Mouse (Mus musculus) urinary bladder, adult 2 months (tissue): ENCODE data around the gene Tktl1. TPM values are rescaled to one million over a fixed set of nuclear protein-coding genes. Genes with fewer than 3 reads are reported as not detected.
"Not testable (repeated sequence)": the region's sequence is repeated elsewhere in the genome, so short reads cannot be mapped to it uniquely, and the experiment has no call there.

ENCODE experiments used
- DNase-seq: peaks from one replicate; pipeline ENCODE4 v3.0.0; 2022; ENCODE audit warnings: low spot score
- polyA plus RNA-seq: library from polyadenylated mRNA; depleted of rRNA; stranded (reverse); fragments of >200 nt; gene quantifications from 2 replicates; pipeline ENCODE4 v1.2.3, GENCODE M21; 2012; rRNA removed

Gene Tktl1
- polyA plus RNA-seq = 0.03 and 0.04 TPM in 2 replicates

GRCm38 (mm10) chrX:74176959-74177358, at the start of gene Tktl1:
TSS of gene Tktl1 (plus strand) at chrX:74177259.
- no peak for DNase-seq

DNA sequence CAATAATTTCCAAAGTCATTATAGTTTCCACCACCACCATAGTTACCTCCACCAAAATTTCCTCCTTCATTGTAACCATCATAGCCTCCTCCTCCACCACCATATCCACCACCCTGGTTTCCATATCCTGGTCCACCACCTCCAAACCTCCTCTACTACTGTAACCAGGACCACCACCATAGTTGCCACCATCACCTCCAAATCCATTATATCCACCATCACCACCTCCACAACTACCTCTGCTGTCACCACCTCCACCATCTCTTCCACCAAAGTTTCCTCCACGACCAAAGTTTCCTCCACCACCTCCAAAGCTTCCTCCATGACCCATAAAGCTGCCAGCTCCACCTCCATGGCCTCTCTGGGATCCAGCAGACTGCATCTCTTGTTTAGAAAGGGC, 41.8 kb upstream of the Tktl1 start, which contains the start of gene Mecp2:
Mecp2 (minus strand) TSS at position 101 of the 400 bp plus-strand sequence.
- DNase-seq = not testable (repeated sequence)

GRCm38 (mm10) chrX:74167738-74168137, 9.3 kb upstream of the Tktl1 start, which contains the start of gene Tex28:
TSS of gene Tex28 (minus strand) at chrX:74167838.
- no peak for DNase-seq

- no peak for DNase-seq
Observed at GRCm38 (mm10) chrX:74203556-74203955, 26.5 kb downstream of the Tktl1 start.

GRCm38 (mm10) chrX:74218496-74218895, 41.4 kb downstream of the Tktl1 start:
- DNase-seq = no peak

- DNase-seq = no peak
Observed at GRCm38 (mm10) chrX:74219449-74219848, 42.4 kb downstream of the Tktl1 start.

DNA sequence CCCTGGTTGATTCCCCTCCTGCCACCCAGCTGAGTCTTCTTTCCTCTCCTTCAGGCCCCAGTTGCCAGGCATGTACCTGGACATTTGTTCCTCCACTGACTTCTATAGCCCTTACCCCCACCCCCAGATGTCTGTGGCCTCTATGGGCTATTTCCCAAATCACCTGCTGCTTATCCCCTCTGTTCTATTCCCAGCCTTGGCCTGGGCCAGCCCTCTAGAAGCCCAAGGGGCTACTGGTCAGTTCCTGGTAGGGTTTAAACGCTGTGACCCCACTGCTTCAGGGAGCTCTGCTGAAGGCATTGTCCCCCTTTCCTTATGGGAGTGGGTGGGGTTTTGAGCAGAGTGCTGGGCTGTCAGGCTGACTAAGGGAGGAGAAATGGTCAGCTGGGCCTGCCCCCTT, 43.0 kb downstream of the Tktl1 start:
- DNase-seq = not testable (repeated sequence)

- no peak for DNase-seq
Observed at GRCm38 (mm10) chrX:74230038-74230437, 53.0 kb downstream of the Tktl1 start.

- peak; percentile 17 for DNase-seq
Observed at GRCm38 (mm10) chrX:74233196-74233595, 56.1 kb downstream of the Tktl1 start.

GRCm38 (mm10) chrX:74240332-74240731, 63.3 kb downstream of the Tktl1 start:
- DNase-seq = no peak

- DNase-seq = no peak
Observed at GRCm38 (mm10) chrX:74243396-74243795, 66.3 kb downstream of the Tktl1 start.

DNA sequence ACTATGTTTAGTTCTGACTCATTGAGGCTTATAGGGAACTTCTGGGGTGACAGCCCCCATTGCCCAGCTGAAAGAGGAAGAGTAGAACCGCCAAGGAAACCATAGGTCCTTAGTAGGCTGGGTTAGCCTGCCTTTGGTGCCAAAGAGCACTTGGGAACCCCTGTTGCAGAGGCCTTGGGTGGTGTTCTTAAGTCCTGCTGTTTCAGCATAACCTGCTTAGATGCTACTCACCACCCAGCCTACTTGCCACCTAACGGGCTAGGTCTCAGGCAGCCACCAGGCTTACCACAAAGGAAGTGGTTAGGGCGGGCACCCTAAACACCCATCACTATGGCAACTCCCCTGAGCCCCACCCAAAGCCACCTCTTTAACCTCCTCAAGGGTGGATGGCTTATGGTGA, 66.7 kb downstream of the Tktl1 start:
- no peak for DNase-seq

DNA sequence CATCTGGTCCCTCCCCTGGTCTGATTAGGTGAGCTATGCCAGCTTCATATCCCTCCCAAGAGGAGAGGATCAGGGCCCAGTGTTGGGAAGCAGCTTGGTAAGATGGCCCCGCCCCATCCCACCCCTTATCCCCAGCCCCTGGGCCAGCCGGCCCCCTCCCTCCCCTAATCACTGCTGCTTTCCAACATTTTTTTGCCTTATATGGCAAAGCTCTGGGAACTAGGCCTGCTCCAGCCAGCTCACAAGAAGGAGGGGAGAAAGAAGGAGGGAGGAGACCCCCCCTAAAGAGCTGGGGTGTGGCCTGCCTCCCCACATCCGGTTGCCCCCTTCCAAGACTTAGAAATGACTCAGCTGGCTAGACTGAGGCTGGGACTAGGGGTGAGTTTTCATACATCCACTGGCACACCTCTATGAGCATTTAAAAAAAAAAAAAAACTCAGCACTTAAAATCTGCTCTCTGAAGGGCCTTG, 67.6 kb downstream of the Tktl1 start:
- no peak for DNase-seq

GRCm38 (mm10) chrX:74245107-74245506, 68.0 kb downstream of the Tktl1 start:
- DNase-seq = no peak

DNA sequence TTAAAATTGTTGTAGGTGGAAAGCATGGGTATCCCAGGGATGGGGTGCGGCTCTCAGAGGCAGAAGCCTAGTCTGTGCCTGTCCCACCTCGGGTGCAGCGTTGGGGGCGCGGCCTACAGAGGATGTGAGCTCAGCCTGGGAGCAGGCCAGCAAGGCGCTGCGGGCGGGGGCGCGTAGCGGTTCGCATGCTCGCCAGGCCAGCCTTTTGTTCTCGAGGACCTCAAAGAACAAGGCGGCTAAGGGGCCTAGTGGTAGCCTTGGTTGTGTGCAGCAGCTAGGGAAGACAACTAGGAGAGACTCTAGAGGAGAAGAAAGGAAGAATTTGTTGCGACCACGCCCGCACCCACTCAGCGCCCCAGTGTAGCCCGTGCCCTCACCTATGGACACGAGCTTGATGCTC, 68.6 kb downstream of the Tktl1 start:
- no peak for DNase-seq

GRCm38 (mm10) chrX:74246213-74246681, 69.2 kb downstream of the Tktl1 start:
- peak; percentile 63 for DNase-seq

GRCm38 (mm10) chrX:74246693-74247092, 69.6 kb downstream of the Tktl1 start:
- DNase-seq = no peak

GRCm38 (mm10) chrX:74248651-74249050, 71.6 kb downstream of the Tktl1 start:
- peak; percentile 36 for DNase-seq

- DNase-seq = peak; percentile 60
Observed at GRCm38 (mm10) chrX:74249615-74250014, 72.6 kb downstream of the Tktl1 start, which contains the start of gene Flna. TSS of gene Flna (minus strand) at chrX:74249820.

GRCm38 (mm10) chrX:74254153-74254887, 77.3 kb downstream of the Tktl1 start, which contains the start of gene Emd:
TSS of gene Emd (plus strand) at chrX:74254687.
- DNase-seq = peak; percentile 75

DNA sequence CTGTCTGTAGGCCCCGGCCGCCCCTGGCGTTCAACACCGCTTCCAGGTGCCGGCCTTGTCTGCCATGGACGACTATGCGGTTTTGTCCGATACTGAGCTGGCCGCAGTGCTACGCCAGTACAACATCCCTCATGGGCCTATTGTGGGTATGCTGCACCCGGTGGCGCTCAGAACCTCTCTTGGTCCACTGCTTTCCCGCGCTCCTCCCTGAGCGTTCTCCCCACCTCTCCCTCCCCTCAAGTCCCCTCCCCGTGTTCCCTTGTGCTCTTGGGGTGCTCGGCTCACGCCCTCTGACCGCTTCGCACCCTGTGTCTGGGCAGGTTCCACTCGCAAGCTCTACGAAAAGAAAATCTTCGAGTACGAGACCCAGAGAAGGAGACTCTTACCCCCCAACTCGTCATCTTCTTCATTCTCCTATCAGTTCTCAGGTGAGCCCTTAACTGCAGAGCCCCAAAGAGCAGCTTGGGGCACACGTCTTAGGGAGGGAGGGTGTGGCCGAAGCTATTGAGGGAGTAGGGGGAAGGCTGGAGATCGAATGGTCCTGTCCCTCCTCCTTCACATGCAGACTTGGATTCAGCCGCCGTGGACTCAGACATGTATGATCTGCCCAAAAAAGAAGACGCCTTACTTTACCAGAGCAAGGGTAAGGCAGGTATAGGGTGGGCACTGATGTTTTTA, 78.0 kb downstream of the Tktl1 start:
- peak; percentile 44 for DNase-seq

GRCm38 (mm10) chrX:74257746-74258145, 80.7 kb downstream of the Tktl1 start:
- no peak for DNase-seq
